Mouse (Mus musculus) cerebellum, adult 9-11 months (tissue): Measurements from ENCODE around the gene Azin2.

Experiments used
- DNase-seq: peaks from one replicate; pipeline ENCODE4 v3.0.0; 2022

The Azin2 gene

GRCm38 (mm10) chr4:128976577-128976976, 14.3 kb upstream of the Azin2 start:
- no peak for DNase-seq

GRCm38 (mm10) chr4:128974677-128975076, 12.4 kb upstream of the Azin2 start:
- no peak for DNase-seq

GRCm38 (mm10) chr4:128971065-128971694, 8.9 kb upstream of the Azin2 start:
- DNase-seq: peak; percentile 71

- no peak for DNase-seq
Measured at GRCm38 (mm10) chr4:128970417-128970807, 8.2 kb upstream of the Azin2 start.

GRCm38 (mm10) chr4:128969607-128970416, 7.6 kb upstream of the Azin2 start:
- no peak for DNase-seq

GRCm38 (mm10) chr4:128969081-128969480, 6.8 kb upstream of the Azin2 start:
- DNase-seq: no peak

- DNase-seq: no peak
Measured at GRCm38 (mm10) chr4:128966751-128967150, 4.5 kb upstream of the Azin2 start.

- DNase-seq: no peak
Measured at GRCm38 (mm10) chr4:128962926-128963290, 666 bp upstream of the Azin2 start.

GRCm38 (mm10) chr4:128961301-128962028, 777 bp downstream of the Azin2 start:
- DNase-seq: peak; percentile 40

- DNase-seq: peak; percentile 57
Measured at GRCm38 (mm10) chr4:128959676-128960075, 2.6 kb downstream of the Azin2 start.

GRCm38 (mm10) chr4:128958849-128959248, 3.4 kb downstream of the Azin2 start:
- DNase-seq: no peak

GRCm38 (mm10) chr4:128958156-128958555, 4.1 kb downstream of the Azin2 start:
- no peak for DNase-seq

- DNase-seq: peak; percentile 48
Measured at GRCm38 (mm10) chr4:128957155-128957911, 4.9 kb downstream of the Azin2 start.

GRCm38 (mm10) chr4:128953851-128954250, 8.4 kb downstream of the Azin2 start:
- no peak for DNase-seq

- DNase-seq: no peak
Measured at GRCm38 (mm10) chr4:128950461-128950860, 11.8 kb downstream of the Azin2 start.

GRCm38 (mm10) chr4:128949470-128950005, 12.7 kb downstream of the Azin2 start:
- no peak for DNase-seq

GRCm38 (mm10) chr4:128948137-128948674, 14.0 kb downstream of the Azin2 start:
- DNase-seq: peak; percentile 56

- DNase-seq: no peak
Measured at GRCm38 (mm10) chr4:128947326-128947933, 14.8 kb downstream of the Azin2 start.

GRCm38 (mm10) chr4:128946736-128947135, 15.5 kb downstream of the Azin2 start:
- DNase-seq: no peak

GRCm38 (mm10) chr4:128942346-128942745, 19.9 kb downstream of the Azin2 start:
- DNase-seq: no peak

GRCm38 (mm10) chr4:128935595-128935994, 26.6 kb downstream of the Azin2 start:
- DNase-seq: no peak

- no peak for DNase-seq
Measured at GRCm38 (mm10) chr4:128932783-128933182, 29.5 kb downstream of the Azin2 start.
